Mouse (Mus musculus) adrenal gland, postnatal 14 days (tissue): ENCODE data around the gene 2310034C09Rik. TPM values are rescaled to one million over a fixed set of nuclear protein-coding genes. Genes with fewer than 3 reads are reported as not detected.
"Not testable (repeated sequence)": the region's sequence is repeated elsewhere in the genome, so short reads cannot be mapped to it uniquely, and the experiment has no call there.

Source experiments
- DNase-seq: peaks from one replicate; pipeline ENCODE4 v3.0.0; 2021; ENCODE audit warnings: mixed read lengths
- long read RNA-seq, 2 experiments: library from polyadenylated mRNA; stranded (forward); transcript quantifications; one replicate each; pipeline ENCODE4 v2.0.0; 2021
- total RNA-seq: library from RNA; stranded (reverse); gene quantifications from 2 replicates; pipeline ENCODE4 v1.2.3, GENCODE M21; 2021

Gene 2310034C09Rik
- total RNA-seq, result not detected in 2 replicates
- long read RNA-seq, experiment 1, result 0 reads
- long read RNA-seq, experiment 2, result 0 reads

GRCm38 (mm10) chr16:88758547-88758946 lies at the start of gene 2310034C09Rik:
Gene 2310034C09Rik, plus strand, starts transcription at chr16:88758847.
- DNase-seq, result not testable (repeated sequence)

GRCm38 (mm10) chr16:88710757-88711156 lies 47.9 kb upstream of the 2310034C09Rik start:
- peak; percentile 38 for DNase-seq

GRCm38 (mm10) chr16:88711245-88711644 lies 47.4 kb upstream of the 2310034C09Rik start:
- DNase-seq, result no peak

- DNase-seq, result no peak
These were observed 42.1 kb upstream of the 2310034C09Rik start for GRCm38 (mm10) chr16:88716549-88716948.

- no peak for DNase-seq
These were observed 38.6 kb upstream of the 2310034C09Rik start for GRCm38 (mm10) chr16:88720031-88720430.

- no peak for DNase-seq
These were observed 29.8 kb upstream of the 2310034C09Rik start, which contains the start of gene Krtap13-1 for GRCm38 (mm10) chr16:88728812-88729275. Gene Krtap13-1, plus strand, starts transcription at chr16:88728862.

GRCm38 (mm10) chr16:88735391-88735790 lies 23.3 kb upstream of the 2310034C09Rik start:
- no peak for DNase-seq

- no peak for DNase-seq
These were observed 13.8 kb upstream of the 2310034C09Rik start for GRCm38 (mm10) chr16:88744750-88745340.

GRCm38 (mm10) chr16:88747943-88748342 lies 10.7 kb upstream of the 2310034C09Rik start:
- no peak for DNase-seq

GRCm38 (mm10) chr16:88751535-88751934 lies 7.1 kb upstream of the 2310034C09Rik start, which contains the start of gene Krtap13:
Gene Krtap13, minus strand, starts transcription at chr16:88751635.
- not testable (repeated sequence) for DNase-seq

GRCm38 (mm10) chr16:88774106-88774505 lies 15.5 kb downstream of the 2310034C09Rik start, which contains the start of gene 2310057N15Rik:
Gene 2310057N15Rik, minus strand, starts transcription at chr16:88774206.
- DNase-seq, result no peak

GRCm38 (mm10) chr16:88777596-88777995 lies 18.9 kb downstream of the 2310034C09Rik start, which contains the start of gene Gm5965:
Gene Gm5965, plus strand, starts transcription at chr16:88777896.
- no peak for DNase-seq

- DNase-seq, result no peak
These were observed 28.1 kb downstream of the 2310034C09Rik start for GRCm38 (mm10) chr16:88786786-88787185.

Other genes with a start within 250 kb of the 2310034C09Rik start
- not detected in 2 replicates for gene Cldn8, start 195.7 kb upstream of the 2310034C09Rik start, total RNA-seq
- gene Krtap24-1, start 146.6 kb upstream of the 2310034C09Rik start, total RNA-seq, result not detected in 2 replicates
- gene 2310079G19Rik, start 131.2 kb upstream of the 2310034C09Rik start, total RNA-seq, result not detected in 2 replicates
- gene Krtap26-1, start 111.1 kb upstream of the 2310034C09Rik start, total RNA-seq, result not detected in 2 replicates
- not detected in 2 replicates for gene Krtap27-1, start 87.2 kb upstream of the 2310034C09Rik start, total RNA-seq
- not detected in 2 replicates for gene 2310061N02Rik, start 50.9 kb upstream of the 2310034C09Rik start, total RNA-seq
- gene Krtap13-1, start 30.0 kb upstream of the 2310034C09Rik start, total RNA-seq, result not detected in 2 replicates
- not detected in 2 replicates for gene Krtap13, start 7.2 kb upstream of the 2310034C09Rik start, total RNA-seq
- not detected in 2 replicates for gene 2310057N15Rik, start 15.4 kb downstream of the 2310034C09Rik start, total RNA-seq
- gene Gm5965, start 19.0 kb downstream of the 2310034C09Rik start, total RNA-seq, result not detected in 2 replicates
- gene Gm20741, start 53.4 kb downstream of the 2310034C09Rik start, total RNA-seq, result not detected in 2 replicates
- not detected in 2 replicates for gene Krtap15, start 61.4 kb downstream of the 2310034C09Rik start, total RNA-seq
- gene Krtap14, start 67.3 kb downstream of the 2310034C09Rik start, total RNA-seq, result not detected in 2 replicates
- gene Krtap19-1, start 110.6 kb downstream of the 2310034C09Rik start, total RNA-seq, result not detected in 2 replicates
- gene Krtap19-2, start 115.4 kb downstream of the 2310034C09Rik start, total RNA-seq, result not detected in 2 replicates
- not detected in 2 replicates for gene Krtap19-3, start 119.2 kb downstream of the 2310034C09Rik start, total RNA-seq
- not detected in 2 replicates for gene Krtap19-4, start 126.2 kb downstream of the 2310034C09Rik start, total RNA-seq
- gene Krtap19-5, start 137.6 kb downstream of the 2310034C09Rik start, total RNA-seq, result not detected in 2 replicates
- gene Krtap19-9b, start 173.4 kb downstream of the 2310034C09Rik start, total RNA-seq, result not detected in 2 replicates
- gene Krtap16-3, start 204.0 kb downstream of the 2310034C09Rik start, total RNA-seq, result not detected in 2 replicates